Mouse (Mus musculus) CH12.LX (cell line): ENCODE results near the gene Gm20683. TPM values are rescaled to one million over a fixed set of nuclear protein-coding genes. Genes with fewer than 3 reads are reported as not detected.

Experiments used
- DNase-seq: peaks from one replicate; pipeline ENCODE4 v3.0.0-alpha.2; 2013; ENCODE audit errors: extremely low read depth
- H3K27ac ChIP-seq: 2 replicates; pipeline ENCODE4 v1.5.1; 2012; ENCODE audit warnings: low read depth, mild to moderate bottlenecking, control low read depth, moderate library complexity; ENCODE audit not compliant: insufficient read depth
- H3K27me3 ChIP-seq: replicated peaks from 2 replicates; pipeline ENCODE3; 2012; ENCODE audit warnings: inconsistent platforms
- H3K36me3 ChIP-seq, 2 experiments: replicated peaks in 1 of 2; 2 replicates each; pipeline versions ENCODE3 to v1.6.1; 2012; ENCODE audit warnings: inconsistent platforms in 1 of 2, low read length in 1 of 2, mild to moderate bottlenecking in 1 of 2, mixed read lengths in 1 of 2, moderate library complexity in 1 of 2; ENCODE audit not compliant: control insufficient read depth in 1 of 2, insufficient read depth in 1 of 2
- H3K4me1 ChIP-seq, 2 experiments: 2 replicates each; pipeline ENCODE4 v1.6.1; 2012; ENCODE audit warnings: inconsistent platforms in 1 of 2, moderate library complexity in 1 of 2; ENCODE audit not compliant: insufficient read depth in 2 of 2, control insufficient read depth in 1 of 2
- H3K4me2 ChIP-seq: 2 replicates; pipeline ENCODE4 v1.6.1; 2012; ENCODE audit warnings: low read depth, mild to moderate bottlenecking, control low read depth; ENCODE audit not compliant: poor library complexity, insufficient read depth, severe bottlenecking
- H3K4me3 ChIP-seq, 3 experiments: fragments of 150-350 bp in 1 of 3; sonication (generic) in 1 of 3; replicated peaks in 1 of 3; 2 replicates each; pipeline versions ENCODE3 to v1.5.1; 2011 to 2012; ENCODE audit warnings: low read depth in 2 of 3, low read length in 2 of 3, mild to moderate bottlenecking in 2 of 3, moderate library complexity in 2 of 3, control low read depth in 1 of 3, improper control_type of control experiment in 1 of 3, inconsistent platforms in 1 of 3, mixed read lengths in 1 of 3; ENCODE audit not compliant: poor library complexity in 1 of 3
- H3K79me2 ChIP-seq: replicated peaks from 2 replicates; pipeline ENCODE4 v1.6.1; 2012; ENCODE audit warnings: mild to moderate bottlenecking, moderate library complexity; ENCODE audit not compliant: control insufficient read depth, poor library complexity, insufficient read depth, severe bottlenecking; ENCODE audit errors: extremely low read depth
- H3K9ac ChIP-seq: 2 replicates; pipeline ENCODE4 v1.6.1; 2012; ENCODE audit warnings: low read depth, mild to moderate bottlenecking, control low read depth, moderate library complexity; ENCODE audit not compliant: insufficient read depth
- H3K9me3 ChIP-seq: replicated peaks from 2 replicates; pipeline ENCODE3; 2012; ENCODE audit warnings: low read length, inconsistent platforms, mixed read lengths
- BHLHE40 ChIP-seq: IDR thresholded peaks from 2 replicates; pipeline ENCODE4 v1.6.1; 2011; ENCODE audit warnings: mild to moderate bottlenecking, low read depth, low read length, improper control_type of control experiment
- CHD1 ChIP-seq: IDR thresholded peaks from 2 replicates; pipeline ENCODE4 v1.6.1; 2012; ENCODE audit warnings: low read depth, low read length, improper control_type of control experiment, inconsistent platforms
- CHD2 ChIP-seq: IDR thresholded peaks from 2 replicates; pipeline ENCODE4 v1.6.1; 2011; ENCODE audit warnings: low read length, improper control_type of control experiment
- CTCF ChIP-seq, 2 experiments: IDR thresholded peaks in 1 of 2; conservative IDR thresholded peaks in 1 of 2; 2 replicates each; pipeline ENCODE4 v1.5.1; 2011 to 2012; ENCODE audit warnings: low read depth in 2 of 2, low read length in 2 of 2, improper control_type of control experiment in 1 of 2, inconsistent platforms in 1 of 2, mild to moderate bottlenecking in 1 of 2, moderate library complexity in 1 of 2
- E2F4 ChIP-seq: IDR thresholded peaks from 2 replicates; pipeline ENCODE4 v1.6.1; 2011; ENCODE audit warnings: low read depth, low read length, improper control_type of control experiment; ENCODE audit not compliant: insufficient replicate concordance
- EP300 ChIP-seq: IDR thresholded peaks from 2 replicates; pipeline ENCODE4 v1.6.1; 2011; ENCODE audit warnings: low read length, improper control_type of control experiment
- ETS1 ChIP-seq: conservative IDR thresholded peaks from 2 replicates; pipeline ENCODE4 v1.6.1; 2012; ENCODE audit warnings: low read depth, mild to moderate bottlenecking, inconsistent platforms, low read length, improper control_type of control experiment, moderate library complexity
- GABPA ChIP-seq: IDR thresholded peaks from 2 replicates; pipeline ENCODE4 v1.6.1; 2012; ENCODE audit warnings: low read depth, low read length, improper control_type of control experiment, inconsistent platforms; ENCODE audit not compliant: insufficient replicate concordance
- HCFC1 ChIP-seq: IDR thresholded peaks from 2 replicates; pipeline ENCODE4 v1.6.1; 2012; ENCODE audit warnings: low read depth, mild to moderate bottlenecking, inconsistent platforms, low read length, improper control_type of control experiment
- IRF4 ChIP-seq: IDR thresholded peaks from 2 replicates; pipeline ENCODE4 v1.6.1; 2014; ENCODE audit warnings: low read depth, mild to moderate bottlenecking, inconsistent platforms, low read length, improper control_type of control experiment
- JUN ChIP-seq: IDR thresholded peaks from 2 replicates; pipeline ENCODE4 v1.6.1; 2011; ENCODE audit warnings: low read depth, mild to moderate bottlenecking, low read length, improper control_type of control experiment, moderate library complexity; ENCODE audit not compliant: insufficient read depth
- JUND ChIP-seq: conservative IDR thresholded peaks from 2 replicates; pipeline ENCODE4 v1.6.1; 2011; ENCODE audit warnings: low read depth, low read length, improper control_type of control experiment
- KAT2A ChIP-seq: IDR thresholded peaks from 2 replicates; pipeline ENCODE4 v1.6.1; 2012; ENCODE audit warnings: low read length, improper control_type of control experiment, inconsistent platforms; ENCODE audit not compliant: insufficient replicate concordance
- MAX ChIP-seq: IDR thresholded peaks from 2 replicates; pipeline ENCODE4 v1.6.1; 2011; ENCODE audit warnings: low read length, improper control_type of control experiment
- MAZ ChIP-seq: IDR thresholded peaks from 2 replicates; pipeline ENCODE4 v1.6.1; 2012; ENCODE audit warnings: low read depth, mild to moderate bottlenecking, inconsistent platforms, low read length, improper control_type of control experiment, moderate library complexity
- MXI1 ChIP-seq: IDR thresholded peaks from 2 replicates; pipeline ENCODE4 v1.6.1; 2011; ENCODE audit warnings: mild to moderate bottlenecking, low read depth, low read length, improper control_type of control experiment
- MYC ChIP-seq: IDR thresholded peaks from 2 replicates; pipeline ENCODE4 v1.6.1; 2011; ENCODE audit warnings: low read depth, mild to moderate bottlenecking, improper control_type of control experiment, low read length
- PAX5 ChIP-seq: IDR thresholded peaks from 2 replicates; pipeline ENCODE4 v1.6.1; 2012; ENCODE audit warnings: low read length, inconsistent platforms, mixed read lengths
- POLR2A ChIP-seq: IDR thresholded peaks from 2 replicates; pipeline ENCODE4 v1.6.1; 2011; ENCODE audit warnings: low read depth, mild to moderate bottlenecking, improper control_type of control experiment, low read length
- RAD21 ChIP-seq: IDR thresholded peaks from 2 replicates; pipeline ENCODE4 v1.6.1; 2011; ENCODE audit warnings: low read depth, mild to moderate bottlenecking, low read length, improper control_type of control experiment, moderate library complexity
- SIN3A ChIP-seq: IDR thresholded peaks from 2 replicates; pipeline ENCODE4 v1.6.1; 2012; ENCODE audit warnings: low read length, improper control_type of control experiment, inconsistent platforms
- SMC3 ChIP-seq: IDR thresholded peaks from 2 replicates; pipeline ENCODE4 v1.6.1; 2011; ENCODE audit warnings: low read depth, low read length, improper control_type of control experiment
- TCF12 ChIP-seq: IDR thresholded peaks from 2 replicates; pipeline ENCODE4 v1.6.1; 2014; ENCODE audit warnings: low read depth, mild to moderate bottlenecking, inconsistent platforms, low read length, improper control_type of control experiment
- USF1 ChIP-seq: IDR thresholded peaks from 2 replicates; pipeline ENCODE4 v1.6.1; 2014; ENCODE audit warnings: low read depth, mild to moderate bottlenecking, inconsistent platforms, low read length, improper control_type of control experiment
- ZC3H11A ChIP-seq: IDR thresholded peaks from 2 replicates; pipeline ENCODE4 v1.6.1; 2012; ENCODE audit warnings: low read depth, mild to moderate bottlenecking, inconsistent platforms, low read length, improper control_type of control experiment
- ZMIZ1 ChIP-seq: IDR thresholded peaks from 2 replicates; pipeline ENCODE4 v1.6.1; 2012; ENCODE audit warnings: low read depth, mild to moderate bottlenecking, inconsistent platforms, low read length, improper control_type of control experiment
- ZNF384 ChIP-seq: IDR thresholded peaks from 2 replicates; pipeline ENCODE4 v1.6.1; 2012; ENCODE audit warnings: low read depth, low read length, improper control_type of control experiment, inconsistent platforms
- dilution Hi-C: fragments of 300-500 bp; cut with MboI; formaldehyde crosslinking; loops from 2 replicates; pipeline ENCODE4 v1.14.3; 2020; ENCODE audit warnings: low sequenced_read_pairs; ENCODE audit not compliant: extremely low pct_unique_long_range_greater_than_20kb, extremely low pct_ligation_motif_present
- in situ Hi-C: fragments of 300-500 bp; cut with MboI; formaldehyde crosslinking; loops from 3 replicates; pipeline ENCODE4 v1.14.3; 2019; ENCODE audit warnings: low sequenced_read_pairs, low pct_ligation_motif_present, low pct_unique_long_range_greater_than_20kb, mixed read lengths
- polyA plus RNA-seq: library from polyadenylated mRNA; unstranded; fragments of >175 nt; gene quantifications from 2 replicates; pipeline ENCODE4 v1.2.1, GENCODE M21; 2012; ENCODE audit warnings: low read depth; ENCODE audit not compliant: insufficient read length
- total RNA-seq, 2 experiments: library from RNA; depleted of rRNA; stranded (reverse); fragments of 300-350 nt in 1 of 2; fragments of >200 nt in 1 of 2; gene quantifications; 2 replicates each; pipeline ENCODE4 v1.2.3; 2012 to 2014

Gene Gm20683
- total and polyA plus RNA-seq, 3 experiments = 1.3 to 4.8 (median 3.8) TPM

DNA sequence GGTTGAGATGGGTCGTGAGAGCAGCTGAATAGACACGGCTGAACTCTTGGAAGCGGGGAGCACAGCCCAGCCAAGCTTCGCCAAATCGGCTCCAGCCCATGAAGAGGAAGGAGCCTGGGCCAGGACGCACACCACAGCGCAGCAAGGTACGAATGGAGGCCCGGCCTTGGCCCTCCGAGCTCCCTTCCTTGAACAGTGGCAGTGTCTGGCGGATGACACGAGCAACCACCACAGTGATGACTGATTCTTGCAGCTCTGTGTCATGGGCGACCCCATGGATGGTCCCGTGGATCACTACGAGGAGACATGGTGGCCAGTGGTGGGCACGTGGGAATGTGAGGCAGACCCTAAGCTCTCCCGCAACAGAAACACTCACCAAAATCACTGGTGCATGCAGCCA lies 46.6 kb downstream of the Gm20683 start:
- H3K4me3 ChIP-seq = no peak overlapping the region
- no peak overlapping the region for H3K27ac ChIP-seq
- in situ Hi-C loops = loop anchor here (10.0 kb wide), 1 partner anchor 60 kb away; the partner anchor contains the start of gene Mslnl
- no peak for TF ChIP-seq CHD1
- TF ChIP-seq PAX5 = no peak
- TF ChIP-seq CHD2 = no peak
- no peak for TF ChIP-seq BHLHE40
- no peak for TF ChIP-seq CTCF (conservative IDR thresholded peaks at IDR 0.05 in 1 of 2, IDR thresholded peaks at IDR 0.05 in 1 of 2; ENCODE audit: low read depth in 2 of 2, low read length in 2 of 2)
- TF ChIP-seq SMC3 = no peak
- TF ChIP-seq ZC3H11A = no peak
- TF ChIP-seq TCF12 = no peak
- TF ChIP-seq GABPA = no peak
- TF ChIP-seq EP300 = no peak
- no peak for TF ChIP-seq MYC
- TF ChIP-seq MXI1 = no peak
- TF ChIP-seq ZMIZ1 = no peak
- TF ChIP-seq IRF4 = no peak
- no peak for DNase-seq
- H3K79me2 ChIP-seq = 0 out of 2 replicates have a peak, but pooled peaks cover 3% of the 10 kb centered on the region
- H3K9me3 ChIP-seq = peaks cover 2% of the 10 kb centered on the region
- no peak overlapping the region for H3K9ac ChIP-seq
- peaks cover 14 to 35% of the 10 kb centered on the region in 2 experiments for H3K4me1 ChIP-seq
- H3K4me2 ChIP-seq = no peak overlapping the region
- H3K36me3 ChIP-seq = peaks cover 0 to 15% of the 10 kb centered on the region in 2 experiments
- H3K27me3 ChIP-seq = peaks cover 17% of the 10 kb centered on the region
- dilution Hi-C loops = no loop called here

DNA sequence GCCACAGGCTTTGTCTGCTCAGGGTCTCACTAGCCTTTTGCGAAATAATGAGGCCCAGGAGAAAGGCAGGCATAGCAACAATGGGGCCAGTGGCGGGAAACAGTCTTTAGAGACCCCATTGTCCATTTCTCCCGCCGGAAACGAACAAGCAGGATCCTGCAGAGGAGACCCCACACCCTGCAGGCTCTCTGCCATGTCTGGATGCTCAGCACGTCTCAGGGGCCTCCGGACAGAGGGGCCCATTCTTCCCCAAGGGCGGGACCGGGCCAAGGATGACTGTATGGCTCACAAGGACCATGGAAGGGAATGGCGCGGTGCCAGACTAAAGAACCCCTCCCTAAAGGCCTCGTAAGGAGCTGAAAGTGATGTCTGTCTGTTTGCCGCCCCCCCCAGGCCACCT lies 47.4 kb downstream of the Gm20683 start:
- Histone ChIP-seq H3K4me3 (no peak overlapping the region), H3K4me1 (peaks cover 14 to 35% of the 10 kb centered on the region in 2 experiments), H3K9me3 (peaks cover 2% of the 10 kb centered on the region), H3K9ac (no peak overlapping the region), H3K27ac (no peak overlapping the region), H3K79me2 (0 out of 2 replicates have a peak, but pooled peaks cover 3% of the 10 kb centered on the region)
- dilution Hi-C loops = no loop called here
- in situ Hi-C loops = loop anchor here (10.0 kb wide), 1 partner anchor 59 kb away; the partner anchor contains the start of gene Mslnl
- no peak for DNase-seq
- no peak for TF ChIP-seq JUN
- no peak for TF ChIP-seq EP300
- no peak for TF ChIP-seq ZMIZ1
- no peak for TF ChIP-seq SIN3A
- TF ChIP-seq E2F4 = no peak
- no peak for TF ChIP-seq MYC
- TF ChIP-seq ETS1 = no peak
- no peak for TF ChIP-seq KAT2A
- TF ChIP-seq HCFC1 = no peak
- no peak for TF ChIP-seq POLR2A
- TF ChIP-seq ZNF384 = no peak
- no peak for TF ChIP-seq USF1
- no peak for TF ChIP-seq CTCF (conservative IDR thresholded peaks at IDR 0.05 in 1 of 2, IDR thresholded peaks at IDR 0.05 in 1 of 2; ENCODE audit: low read depth in 2 of 2, low read length in 2 of 2)
- no peak for TF ChIP-seq GABPA
- no peak for TF ChIP-seq MAX
- TF ChIP-seq PAX5 = no peak
- TF ChIP-seq RAD21 = no peak
- no peak for TF ChIP-seq MAZ
- TF ChIP-seq CHD2 = no peak
- no peak for TF ChIP-seq JUND
- TF ChIP-seq, all 38 proteins: peak for 0
- Histone ChIP-seq H3K27me3 (peaks cover 12% of the 10 kb centered on the region), H3K4me2 (no peak overlapping the region), H3K36me3 (peaks cover 4 to 23% of the 10 kb centered on the region in 2 experiments)
